Mouse (Mus musculus) ES-E14 (cell line): ENCODE data around the gene Sh3tc1.

Experiments
- CHD2 ChIP-seq: IDR thresholded peaks from 2 replicates; pipeline ENCODE4 v1.6.1; 2014; ENCODE audit warnings: mild to moderate bottlenecking, low read depth, low read length, inconsistent platforms
- HCFC1 ChIP-seq: IDR thresholded peaks from 2 replicates; pipeline ENCODE4 v1.6.1; 2012; ENCODE audit warnings: low read length, inconsistent platforms, borderline replicate concordance; ENCODE audit not compliant: insufficient read depth
- MAFK ChIP-seq: IDR thresholded peaks from 2 replicates; pipeline ENCODE4 v1.6.1; 2014; ENCODE audit warnings: mild to moderate bottlenecking, low read depth, low read length, inconsistent platforms; ENCODE audit not compliant: insufficient read depth
- ZC3H11A ChIP-seq: IDR thresholded peaks from 2 replicates; pipeline ENCODE4 v1.6.1; 2012; ENCODE audit warnings: low read depth, mild to moderate bottlenecking, inconsistent platforms, low read length, borderline replicate concordance
- ZNF384 ChIP-seq: IDR thresholded peaks from 2 replicates; pipeline ENCODE4 v1.6.1; 2012; ENCODE audit warnings: low read depth, low read length, inconsistent platforms

DNA sequence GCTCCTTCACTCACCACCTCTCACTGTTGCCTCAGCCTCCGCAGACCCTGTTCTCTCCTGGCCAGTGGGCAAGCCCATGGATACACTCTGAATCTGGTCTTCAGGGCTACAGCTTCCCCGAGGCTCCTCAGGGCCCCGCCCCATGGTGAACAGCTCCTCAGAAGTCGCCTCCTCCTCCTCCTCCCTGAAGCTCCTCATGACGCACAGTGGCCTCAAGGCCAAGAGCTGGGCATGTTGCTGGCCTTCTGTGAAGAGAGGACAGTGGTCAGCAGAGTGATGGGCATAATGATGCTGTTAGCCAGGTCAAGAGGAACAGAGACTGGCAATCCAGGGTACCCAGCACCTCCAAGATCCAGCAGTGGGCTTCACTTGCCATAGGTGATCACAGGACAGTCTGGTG lies 15.9 kb downstream of the Sh3tc1 start:
- TF ChIP-seq MAFK (no peak), CHD2 (no peak), ZC3H11A (no peak), HCFC1 (no peak), ZNF384 (no peak)
